Mouse (Mus musculus): ENCODE measurements at regions not wholly inside any gene's neighbourhood (a gene's known extent, or its start where the extent isn't known, plus 50 kb on each side); places are given as distances from the start of the nearest gene placed in this dataset.

- no peak for TF ChIP-seq CTCF (IDR thresholded peaks at IDR 0.05; ENCODE audit: low read depth)
- DNase-seq (ENCODE audit: low spot score) (no peak), ATAC-seq (no peak)
- Histone ChIP-seq H3K9ac (replicated peaks; ENCODE audit: low read length) (no peak overlapping the region), H3K36me3 (ENCODE audit: insufficient read depth, low read length) (no peaks in the 10 kb centered on the region), H3K27ac (no peak overlapping the region; the same call in 1 of the 2 replicates), H3K9me3 (ENCODE audit: low read length) (no peaks in the 10 kb centered on the region), H3K4me2 (ENCODE audit: low read depth, low read length) (0 out of 2 replicates have a peak overlapping the region, but pooled peaks have one; percentile 18), H3K4me3 (ENCODE audit: low read length) (no peak overlapping the region), H3K27me3 (ENCODE audit: insufficient read depth, low read length) (no peaks in the 10 kb centered on the region), H3K4me1 (ENCODE audit: insufficient read depth, low read length) (no peaks in the 10 kb centered on the region)
- 40% methylated on average over 9 of the region's 9 CpGs for WGBS
Measured at GRCm38 (mm10) chr5:77804113-77804512, 396.3 kb upstream of the Igfbp7 start.

GRCm38 (mm10) chr5:77803562-77803961 lies 395.7 kb upstream of the Igfbp7 start:
- Histone ChIP-seq H3K36me3 (ENCODE audit: insufficient read depth, low read length) (no peaks in the 10 kb centered on the region), H3K4me1 (ENCODE audit: insufficient read depth, low read length) (no peaks in the 10 kb centered on the region), H3K4me3 (ENCODE audit: low read length) (no peak overlapping the region), H3K4me2 (ENCODE audit: low read depth, low read length) (0 out of 2 replicates have a peak overlapping the region, but pooled peaks have one; percentile 18), H3K9me3 (ENCODE audit: low read length) (no peaks in the 10 kb centered on the region), H3K27ac (no peak overlapping the region), H3K27me3 (ENCODE audit: insufficient read depth, low read length) (no peaks in the 10 kb centered on the region), H3K9ac (replicated peaks; ENCODE audit: low read length) (no peak overlapping the region)
- DNase-seq (ENCODE audit: low spot score) (peak; percentile 85), ATAC-seq (no peak)
- 51% methylated on average over 6 of the region's 6 CpGs for WGBS
- TF ChIP-seq CTCF (IDR thresholded peaks at IDR 0.05; ENCODE audit: low read depth) = peak; percentile 91

- Histone ChIP-seq H3K4me3 (ENCODE audit: low read length) (no peak overlapping the region), H3K36me3 (ENCODE audit: insufficient read depth, low read length) (no peaks in the 10 kb centered on the region), H3K4me2 (ENCODE audit: low read depth, low read length) (no peak overlapping the region), H3K4me1 (ENCODE audit: insufficient read depth, low read length) (no peaks in the 10 kb centered on the region), H3K9me3 (ENCODE audit: low read length) (no peaks in the 10 kb centered on the region), H3K27ac (no peak overlapping the region), H3K27me3 (ENCODE audit: insufficient read depth, low read length) (no peaks in the 10 kb centered on the region), H3K9ac (replicated peaks; ENCODE audit: low read length) (no peak overlapping the region)
- TF ChIP-seq CTCF (IDR thresholded peaks at IDR 0.05; ENCODE audit: low read depth) = no peak
- 72% methylated on average over 3 of the region's 3 CpGs for WGBS
- no peak for DNase-seq (ENCODE audit: low spot score)
- ATAC-seq = no peak
Measured at GRCm38 (mm10) chr5:77796960-77797359, 389.1 kb upstream of the Igfbp7 start.

GRCm38 (mm10) chr5:77795766-77796165 lies 387.9 kb upstream of the Igfbp7 start:
- WGBS = 54% methylated on average over 5 of the region's 5 CpGs
- DNase-seq (ENCODE audit: low spot score) (no peak), ATAC-seq (no peak)
- Histone ChIP-seq H3K9me3 (ENCODE audit: low read length) (no peaks in the 10 kb centered on the region), H3K9ac (replicated peaks; ENCODE audit: low read length) (no peak overlapping the region), H3K4me3 (ENCODE audit: low read length) (no peak overlapping the region), H3K27ac (no peak overlapping the region), H3K4me1 (ENCODE audit: insufficient read depth, low read length) (no peaks in the 10 kb centered on the region), H3K4me2 (ENCODE audit: low read depth, low read length) (no peak overlapping the region), H3K36me3 (ENCODE audit: insufficient read depth, low read length) (no peaks in the 10 kb centered on the region), H3K27me3 (ENCODE audit: insufficient read depth, low read length) (no peaks in the 10 kb centered on the region)
- TF ChIP-seq CTCF (IDR thresholded peaks at IDR 0.05; ENCODE audit: low read depth) = no peak

GRCm38 (mm10) chr5:77783953-77784352 lies 376.1 kb upstream of the Igfbp7 start:
- 40% methylated on average over 2 of the region's 2 CpGs for WGBS
- ATAC-seq = no peak

GRCm38 (mm10) chr5:77762426-77763042 lies 354.7 kb upstream of the Igfbp7 start:
- WGBS = 47% methylated on average over 6 of the region's 6 CpGs
- no peak overlapping the region for H3K9ac ChIP-seq (replicated peaks; ENCODE audit: low read length)
- no peaks in the 10 kb centered on the region for H3K9me3 ChIP-seq (ENCODE audit: low read length)
- H3K36me3 ChIP-seq (ENCODE audit: insufficient read depth, low read length) = no peaks in the 10 kb centered on the region
- no peaks in the 10 kb centered on the region for H3K27me3 ChIP-seq (ENCODE audit: insufficient read depth, low read length)
- no peak overlapping the region for H3K27ac ChIP-seq
- TF ChIP-seq CTCF (IDR thresholded peaks at IDR 0.05; ENCODE audit: low read depth) = no peak
- H3K4me1 ChIP-seq (ENCODE audit: insufficient read depth, low read length) = no peaks in the 10 kb centered on the region
- DNase-seq (ENCODE audit: low spot score) = peak; percentile 9
- no peak overlapping the region for H3K4me2 ChIP-seq (ENCODE audit: low read depth, low read length)
- H3K4me3 ChIP-seq (ENCODE audit: low read length) = no peak overlapping the region
- ATAC-seq = peak; percentile 59; the same call in 1 of the 2 replicates

More at GRCm38 (mm10) chr5:77783953-77784352, 376.1 kb upstream of the Igfbp7 start:
- Histone ChIP-seq H3K4me2 (ENCODE audit: low read depth, low read length) (no peak overlapping the region), H3K27me3 (ENCODE audit: insufficient read depth, low read length) (no peaks in the 10 kb centered on the region), H3K4me1 (ENCODE audit: insufficient read depth, low read length) (no peaks in the 10 kb centered on the region), H3K4me3 (ENCODE audit: low read length) (no peak overlapping the region), H3K9me3 (ENCODE audit: low read length) (no peaks in the 10 kb centered on the region), H3K27ac (no peak overlapping the region), H3K36me3 (ENCODE audit: insufficient read depth, low read length) (no peaks in the 10 kb centered on the region), H3K9ac (replicated peaks; ENCODE audit: low read length) (no peak overlapping the region)
- peak; percentile 40 for DNase-seq (ENCODE audit: low spot score)
- TF ChIP-seq CTCF (IDR thresholded peaks at IDR 0.05; ENCODE audit: low read depth) = no peak

GRCm38 (mm10) chr5:77762013-77762412 lies 354.2 kb upstream of the Igfbp7 start:
- no peak for DNase-seq (ENCODE audit: low spot score)
- Histone ChIP-seq H3K9ac (replicated peaks; ENCODE audit: low read length) (no peak overlapping the region), H3K27ac (no peak overlapping the region), H3K36me3 (ENCODE audit: insufficient read depth, low read length) (no peaks in the 10 kb centered on the region), H3K4me1 (ENCODE audit: insufficient read depth, low read length) (no peaks in the 10 kb centered on the region), H3K9me3 (ENCODE audit: low read length) (no peaks in the 10 kb centered on the region), H3K4me3 (ENCODE audit: low read length) (no peak overlapping the region), H3K4me2 (ENCODE audit: low read depth, low read length) (no peak overlapping the region), H3K27me3 (ENCODE audit: insufficient read depth, low read length) (no peaks in the 10 kb centered on the region)
- no peak for ATAC-seq
- 55% methylated on average over 6 of the region's 6 CpGs for WGBS
- no peak for TF ChIP-seq CTCF (IDR thresholded peaks at IDR 0.05; ENCODE audit: low read depth)

Data from hindbrain, postnatal 0 days (tissue).